Mouse (Mus musculus) adrenal gland, adult 10 weeks (tissue): ENCODE measurements around the gene Arfip2. TPM values are rescaled to one million over a fixed set of nuclear protein-coding genes. Genes with fewer than 3 reads are reported as not detected.

Experiments
- polyA plus RNA-seq: library from polyadenylated mRNA; stranded (reverse); fragments of 350-450 nt; fragmentation: Illumina TruSeq; extraction: RNeasy Lipid Tissue Mini Kit (QIAGEN cat#74804); gene quantifications from one replicate; pipeline ENCODE4 v1.2.3, GENCODE M21; 2014; ENCODE audit warnings: low read depth, low replicate concordance

Gene Arfip2
- 12.3 TPM for polyA plus RNA-seq

GRCm38 (mm10) chr7:105640233-105640893, at the start of gene Arfip2, which contains the start of gene Gm45799:
Gene Arfip2 (minus strand): TSS chr7:105640416.
Gene Gm45799 (plus strand): TSS chr7:105640552.

GRCm38 (mm10) chr7:105650639-105651435, 10.6 kb upstream of the Arfip2 start, which contains the start of gene Dnhd1:
Gene Dnhd1 (plus strand): TSS chr7:105650827.

DNA sequence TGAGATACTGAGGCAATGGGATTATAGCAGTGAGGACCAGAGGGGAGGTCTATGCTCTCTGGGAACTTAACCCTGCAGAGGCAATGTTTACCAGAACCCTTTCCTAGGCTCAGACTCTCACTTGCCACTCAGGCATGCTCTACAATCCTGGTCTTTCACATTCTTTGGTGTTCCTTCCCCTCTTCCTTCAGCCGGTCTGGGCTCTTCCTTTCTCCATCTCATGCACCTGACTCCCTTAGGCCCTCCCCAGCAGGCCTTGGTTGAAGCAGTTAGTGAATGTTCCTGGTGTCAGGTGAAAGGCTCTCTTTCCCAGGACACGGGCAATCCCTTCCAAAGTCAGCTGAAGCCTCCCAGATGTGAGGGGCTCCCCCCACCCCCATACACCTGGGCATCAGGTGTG, 460 bp downstream of the Arfip2 start, which contains the start of gene Timm10b:
Timm10b (plus strand) TSS at position 301 of the 400 bp plus-strand sequence.

GRCm38 (mm10) chr7:105633127-105633800, 7.0 kb downstream of the Arfip2 start, which contains the start of gene Trim3:
Gene Trim3 (minus strand): TSS chr7:105633571.

Other genes with a start within 250 kb of the Arfip2 start
- gene Fam160a2, start 240.4 kb downstream of the Arfip2 start, polyA plus RNA-seq: 10.6 TPM
- not detected for gene Cnga4, start 235.8 kb downstream of the Arfip2 start, polyA plus RNA-seq
- not detected for gene Cckbr, start 214.7 kb downstream of the Arfip2 start, polyA plus RNA-seq
- 16.9 TPM for gene Cavin3, start 158.1 kb downstream of the Arfip2 start, polyA plus RNA-seq
- gene Smpd1, start 86.1 kb downstream of the Arfip2 start, polyA plus RNA-seq: 5.8 TPM
- 1.4 TPM for gene Apbb1, start 58.8 kb downstream of the Arfip2 start, polyA plus RNA-seq
- not detected for gene Hpx, start 40.3 kb downstream of the Arfip2 start, polyA plus RNA-seq
- 5.9 TPM for gene Trim3, start 6.8 kb downstream of the Arfip2 start, polyA plus RNA-seq
- 47.9 TPM for gene Timm10b, start 360 bp downstream of the Arfip2 start, polyA plus RNA-seq
- 1.3 TPM for gene Gm45799, start 136 bp upstream of the Arfip2 start, polyA plus RNA-seq
- gene Dnhd1, start 10.4 kb upstream of the Arfip2 start, polyA plus RNA-seq: 1.7 TPM
- 41.2 TPM for gene Ilk, start 96.2 kb upstream of the Arfip2 start, polyA plus RNA-seq
- gene Rrp8, start 97.0 kb upstream of the Arfip2 start, polyA plus RNA-seq: 24.5 TPM
- gene Taf10, start 103.9 kb upstream of the Arfip2 start, polyA plus RNA-seq: 11.1 TPM
- 145 TPM for gene Tpp1, start 111.8 kb upstream of the Arfip2 start, polyA plus RNA-seq
- gene Dchs1, start 147.2 kb upstream of the Arfip2 start, polyA plus RNA-seq: 0.17 TPM
- gene Mrpl17, start 170.7 kb upstream of the Arfip2 start, polyA plus RNA-seq: 15.7 TPM